Mouse (Mus musculus): ENCODE measurements at regions not wholly inside any gene's neighbourhood (a gene's known extent, or its start where the extent isn't known, plus 50 kb on each side); places are given as distances from the start of the nearest gene placed in this dataset.
A peak's percentile ranks its signal among the peaks of the same experiment; 100 is the strongest.

- DNase-seq (ENCODE audit: low spot score in 2 of 2), result no peak
- Histone ChIP-seq H3K4me3 (no peak overlapping the region), H3K27ac (no peak overlapping the region)
- TF ChIP-seq CTCF (conservative IDR thresholded peaks at IDR 0.05), result no peak
Measured at GRCm38 (mm10) chr15:36691002-36691652, 316.4 kb downstream of the Zfp706 start.

GRCm38 (mm10) chr15:36689881-36690280 is 317.7 kb downstream of the Zfp706 start:
- no peak for DNase-seq (ENCODE audit: low spot score in 2 of 2)
- TF ChIP-seq CTCF (conservative IDR thresholded peaks at IDR 0.05), result no peak
- no peak overlapping the region for H3K27ac ChIP-seq

DNA sequence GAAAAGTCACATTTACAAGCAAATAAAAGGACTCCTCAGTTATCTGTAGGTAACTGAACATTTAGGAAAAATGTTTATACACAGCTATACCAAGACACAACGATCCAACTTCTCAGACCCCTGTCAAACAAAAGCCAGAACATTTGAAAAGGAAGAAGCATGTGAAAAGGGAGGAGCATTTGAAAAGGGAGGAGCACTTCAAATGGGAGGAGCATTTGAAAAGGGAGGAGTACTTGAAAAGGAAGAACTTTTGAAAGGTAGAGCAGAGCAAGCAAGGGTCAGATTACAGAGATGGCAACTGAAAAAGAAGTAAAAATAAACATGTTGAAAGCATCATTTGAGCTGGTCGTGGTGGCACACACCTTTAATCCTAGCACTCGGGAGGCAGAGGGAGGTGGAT is 318.3 kb downstream of the Zfp706 start:
- Histone ChIP-seq H3K4me3 (no peak overlapping the region), H3K27ac (no peak overlapping the region)
- no peak for DNase-seq (ENCODE audit: low spot score in 2 of 2)
- no peak for TF ChIP-seq CTCF (conservative IDR thresholded peaks at IDR 0.05)

More at GRCm38 (mm10) chr15:36689881-36690280, 317.7 kb downstream of the Zfp706 start:
- H3K4me3 ChIP-seq, result no peak overlapping the region

DNA sequence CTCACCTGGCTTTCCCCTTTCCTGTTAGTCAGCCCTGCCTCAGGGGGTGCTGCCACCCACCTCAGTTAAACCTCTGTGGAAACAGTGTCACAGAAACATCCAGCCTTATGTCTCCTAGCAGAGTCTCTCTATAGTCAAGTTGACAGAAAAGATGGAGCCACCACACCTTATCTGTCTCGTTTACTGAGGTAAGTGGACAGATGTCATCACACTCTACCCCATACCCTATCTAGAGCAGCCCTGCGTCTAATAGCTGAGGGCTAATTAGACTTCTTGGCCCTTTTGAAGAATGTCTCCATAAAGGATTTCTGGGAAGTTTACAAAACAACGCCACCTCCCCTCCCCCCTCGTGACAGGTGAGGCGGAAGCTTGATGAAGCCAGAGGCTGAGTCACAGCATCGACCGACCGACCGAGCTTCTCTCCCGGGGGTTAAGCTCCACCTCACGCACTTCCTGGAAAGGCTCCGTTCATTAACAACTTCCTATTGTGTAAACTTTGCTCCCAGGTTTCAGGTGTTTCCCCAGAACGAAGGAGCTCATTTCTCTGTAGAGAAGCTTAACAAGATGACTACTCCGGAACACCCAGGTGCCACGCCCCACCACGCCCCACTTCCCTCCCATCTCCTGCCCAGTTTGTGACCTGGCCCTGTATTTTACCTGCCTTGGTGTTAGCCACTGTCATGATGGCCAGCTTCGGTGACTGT is 319.4 kb downstream of the Zfp706 start:
- DNase-seq (ENCODE audit: low spot score in 2 of 2), result no peak
- TF ChIP-seq CTCF (conservative IDR thresholded peaks at IDR 0.05), result no peak
- H3K4me3 ChIP-seq, result no peak overlapping the region
- no peak overlapping the region for H3K27ac ChIP-seq

DNA sequence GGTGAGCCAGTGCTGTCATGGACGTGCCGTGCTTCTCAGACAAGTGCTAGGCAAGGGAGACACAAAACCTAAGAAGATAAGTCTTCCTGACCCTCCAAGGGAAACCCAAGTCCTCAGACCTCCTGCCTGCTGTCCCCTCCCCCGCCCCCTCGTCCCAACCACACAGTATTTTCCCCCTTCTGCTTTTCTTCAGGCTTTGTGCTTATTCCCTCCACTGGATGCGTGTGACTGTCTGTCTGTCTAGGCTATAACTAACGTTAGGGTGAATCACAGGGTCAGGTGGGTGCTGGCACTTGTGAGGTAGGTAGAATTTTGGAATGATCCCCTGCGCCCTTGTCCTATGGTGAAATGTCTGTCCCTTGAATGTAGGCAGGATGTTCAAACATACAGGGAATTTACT is 322.9 kb downstream of the Zfp706 start:
- TF ChIP-seq CTCF (conservative IDR thresholded peaks at IDR 0.05), result no peak
- DNase-seq (ENCODE audit: low spot score in 2 of 2), result no peak
- no peak overlapping the region for H3K4me3 ChIP-seq

GRCm38 (mm10) chr15:36682832-36683231 is 324.7 kb downstream of the Zfp706 start:
- Histone ChIP-seq H3K27ac (peak overlapping the region; percentile 48; the same call in 1 of the 2 replicates), H3K4me3 (no peak overlapping the region)
- TF ChIP-seq CTCF (conservative IDR thresholded peaks at IDR 0.05), result no peak
- no peak for DNase-seq (ENCODE audit: low spot score in 2 of 2)

More for the DNA sequence above, 322.9 kb downstream of the Zfp706 start:
- H3K27ac ChIP-seq, result no peak overlapping the region

DNA sequence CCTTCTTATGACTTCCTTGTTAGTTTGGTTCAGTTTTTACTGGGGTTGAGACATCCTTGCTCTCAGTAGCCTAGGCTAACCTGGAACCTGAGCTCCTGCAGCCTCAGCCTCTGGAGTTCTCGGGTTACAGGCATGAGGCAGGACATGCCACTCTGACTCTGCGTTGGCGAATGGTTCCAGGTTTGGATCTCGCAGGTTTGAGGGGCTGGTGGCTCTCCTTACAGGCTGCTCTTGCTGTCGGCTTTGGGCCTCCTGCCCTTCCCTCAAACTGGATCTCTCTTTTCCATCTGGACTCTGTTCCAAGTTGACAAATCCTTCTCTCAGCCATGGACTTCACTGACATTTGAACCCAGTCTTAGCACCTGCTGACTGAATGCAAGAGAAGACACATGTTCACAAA is 325.4 kb downstream of the Zfp706 start:
- DNase-seq (ENCODE audit: low spot score in 2 of 2), result no peak
- Histone ChIP-seq H3K27ac (0 out of 2 replicates have a peak overlapping the region, but pooled peaks have one; percentile 28), H3K4me3 (no peak overlapping the region)
- no peak for TF ChIP-seq CTCF (conservative IDR thresholded peaks at IDR 0.05)

DNA sequence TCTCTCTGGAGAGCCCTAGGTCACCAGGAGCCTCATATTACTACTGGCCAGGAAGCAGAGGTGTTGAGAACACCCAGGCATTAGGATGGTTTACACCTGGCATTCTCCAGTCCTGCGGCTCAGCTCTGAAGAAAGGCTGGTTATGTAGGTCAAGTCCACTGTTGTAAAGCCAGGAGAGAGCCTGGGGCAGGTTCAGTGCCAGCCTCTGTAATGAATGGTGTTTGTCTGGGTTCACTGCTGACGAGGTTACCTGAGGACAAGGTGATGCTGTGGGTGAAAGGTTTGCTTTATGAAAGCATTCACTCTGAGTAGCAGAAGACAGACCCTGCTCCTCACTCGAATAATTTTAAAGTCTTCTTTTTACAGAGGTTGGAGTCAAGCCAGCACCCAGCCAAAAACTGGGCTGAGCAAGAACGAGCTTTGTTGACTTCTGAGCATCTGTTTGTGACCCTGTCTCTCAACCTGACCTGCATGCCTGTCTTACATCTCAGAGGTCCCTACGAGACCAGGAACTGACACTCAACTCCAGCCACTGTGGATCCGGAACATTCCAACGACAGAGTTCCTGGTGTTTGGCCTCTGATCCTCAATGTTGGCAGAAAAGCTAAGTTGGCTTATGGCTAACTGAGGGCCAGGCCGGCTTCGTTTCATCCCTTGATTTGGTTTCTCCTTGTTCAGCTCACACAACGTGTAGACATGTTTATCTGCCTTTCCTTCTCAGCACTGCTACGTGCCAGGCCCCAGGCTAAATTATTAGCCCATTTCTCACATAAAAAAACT is 327.0 kb downstream of the Zfp706 start:
- no peak overlapping the region for H3K27ac ChIP-seq
- no peak for DNase-seq (ENCODE audit: low spot score in 2 of 2)
- no peak for TF ChIP-seq CTCF (conservative IDR thresholded peaks at IDR 0.05)
- no peak overlapping the region for H3K4me3 ChIP-seq

GRCm38 (mm10) chr15:36679577-36679976 is 328.0 kb downstream of the Zfp706 start:
- H3K27ac ChIP-seq, result no peak overlapping the region
- DNase-seq (ENCODE audit: low spot score in 2 of 2), result no peak
- H3K4me3 ChIP-seq, result no peak overlapping the region
- TF ChIP-seq CTCF (conservative IDR thresholded peaks at IDR 0.05), result no peak

DNA sequence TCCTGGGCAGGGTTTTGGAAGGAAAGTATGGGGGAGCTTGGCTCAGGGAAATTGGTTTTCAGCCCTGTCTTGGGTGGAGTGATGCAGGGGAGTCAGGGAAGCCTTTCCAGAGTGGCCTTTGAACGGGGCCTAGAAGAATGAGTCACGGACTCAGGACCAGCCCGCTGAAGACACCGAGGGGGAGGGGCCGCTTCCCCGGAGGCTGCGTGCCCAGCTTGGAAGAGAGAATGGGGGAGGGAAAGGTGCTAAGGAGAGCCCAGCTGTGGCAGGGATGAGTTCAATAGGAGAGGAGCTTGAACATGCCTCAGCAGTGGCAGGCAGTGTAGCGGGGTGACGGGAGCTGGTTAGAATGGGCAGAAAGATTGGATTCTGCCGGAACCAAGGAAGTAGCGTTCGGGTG is 337.8 kb downstream of the Zfp706 start:
- H3K4me3 ChIP-seq, result no peak overlapping the region
- no peak overlapping the region for H3K27ac ChIP-seq
- no peak for TF ChIP-seq CTCF (conservative IDR thresholded peaks at IDR 0.05)
- DNase-seq (ENCODE audit: low spot score in 2 of 2), result no peak

- TF ChIP-seq CTCF (conservative IDR thresholded peaks at IDR 0.05), result no peak
- Histone ChIP-seq H3K4me3 (no peak overlapping the region), H3K27ac (no peak overlapping the region)
- no peak for DNase-seq (ENCODE audit: low spot score in 2 of 2)
Measured at GRCm38 (mm10) chr15:36666566-36666965, 341.0 kb downstream of the Zfp706 start.

- no peak overlapping the region for H3K4me3 ChIP-seq
- no peak for DNase-seq (ENCODE audit: low spot score in 2 of 2)
- no peak overlapping the region for H3K27ac ChIP-seq
- no peak for TF ChIP-seq CTCF (conservative IDR thresholded peaks at IDR 0.05)
Measured at GRCm38 (mm10) chr15:36664391-36664790, 343.2 kb downstream of the Zfp706 start.

DNA sequence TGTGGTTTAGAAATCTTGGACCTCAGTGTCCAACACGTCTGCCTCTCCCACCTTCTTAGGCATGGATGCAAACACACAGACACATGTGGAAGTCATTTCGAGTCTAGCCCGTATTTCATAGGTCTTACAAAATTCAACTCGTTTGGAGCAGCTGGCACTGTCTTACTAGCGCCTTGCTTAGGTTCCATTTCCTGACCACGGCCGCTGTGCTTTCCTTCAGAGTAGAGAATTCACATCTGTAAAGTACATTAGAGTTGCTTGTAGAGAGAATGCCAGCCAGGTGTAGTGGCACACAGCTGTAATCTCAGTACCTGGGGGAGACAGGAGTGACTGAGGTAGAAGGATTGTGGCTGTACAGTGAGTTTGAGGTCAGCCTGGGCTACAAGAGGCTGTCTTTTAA is 346.6 kb downstream of the Zfp706 start:
- no peak overlapping the region for H3K4me3 ChIP-seq
- DNase-seq (ENCODE audit: low spot score in 2 of 2), result no peak
- no peak overlapping the region for H3K27ac ChIP-seq
- TF ChIP-seq CTCF (conservative IDR thresholded peaks at IDR 0.05), result no peak

Data from layer of hippocampus, adult 2 months (tissue).